Mouse (Mus musculus) layer of hippocampus, adult 2 months (tissue): ENCODE data around the gene Gpbp1. TPM values are rescaled to one million over a fixed set of nuclear protein-coding genes. Genes with fewer than 3 reads are reported as not detected.

ENCODE experiments used
- DNase-seq, 2 experiments: peaks; one replicate each; pipeline ENCODE4 v3.0.0; 2022; ENCODE audit warnings: low spot score in 2 of 2
- H3K27ac ChIP-seq: fragments of 200-600 bp; 2 replicates; pipeline ENCODE4 v1.8.1; 2022
- H3K4me3 ChIP-seq: fragments of 200-600 bp; 2 replicates; pipeline ENCODE4 v1.8.1; 2022; ENCODE audit warnings: mild to moderate bottlenecking
- CTCF ChIP-seq: fragments of 200-600 bp; conservative IDR thresholded peaks from 2 replicates; pipeline ENCODE4 v1.8.1; 2022; ENCODE audit warnings: antibody characterized with exemption, mild to moderate bottlenecking, moderate library complexity
- total RNA-seq, 2 experiments: library from RNA; stranded (reverse); gene quantifications; 2 replicates each; pipeline ENCODE4 v1.2.3; 2021

The Gpbp1 gene
- total RNA-seq, 2 experiments from 2014 or later = 93.4 to 95.9 TPM

GRCm38 (mm10) chr13:111508645-111509044 is 18.7 kb upstream of the Gpbp1 start:
- no peak for TF ChIP-seq CTCF
- DNase-seq = no peak
- Histone ChIP-seq H3K27ac (no peak overlapping the region), H3K4me3 (no peak overlapping the region)

GRCm38 (mm10) chr13:111494330-111495029 is 4.6 kb upstream of the Gpbp1 start:
- DNase-seq = no peak
- Histone ChIP-seq H3K27ac (no peak overlapping the region), H3K4me3 (no peak overlapping the region)
- no peak for TF ChIP-seq CTCF

- no peak for TF ChIP-seq CTCF
- no peak for DNase-seq
Observed at GRCm38 (mm10) chr13:111491046-111491756, 1.3 kb upstream of the Gpbp1 start.

GRCm38 (mm10) chr13:111489502-111489801 is 459 bp downstream of the Gpbp1 start:
- H3K4me3 ChIP-seq = peak overlapping the region; percentile 92
- DNase-seq = no peak
- peak overlapping the region; percentile 99 for H3K27ac ChIP-seq
- TF ChIP-seq CTCF = no peak

More at GRCm38 (mm10) chr13:111491046-111491756, 1.3 kb upstream of the Gpbp1 start:
- Histone ChIP-seq H3K4me3 (peak overlapping the region; percentile 53; the same call in 1 of the 2 replicates), H3K27ac (no peak overlapping the region)

GRCm38 (mm10) chr13:111488651-111489501 is 1.0 kb downstream of the Gpbp1 start:
- TF ChIP-seq CTCF = no peak
- peak overlapping the region; percentile 99 for H3K27ac ChIP-seq
- DNase-seq = peak; percentile 5 to 42
- H3K4me3 ChIP-seq = peak overlapping the region; percentile 92

- TF ChIP-seq CTCF = no peak
- H3K4me3 ChIP-seq = no peak overlapping the region
- DNase-seq = no peak
- H3K27ac ChIP-seq = no peak overlapping the region
Observed at GRCm38 (mm10) chr13:111477695-111478094, 12.2 kb downstream of the Gpbp1 start.

- DNase-seq = no peak
- H3K27ac ChIP-seq = no peak overlapping the region
- no peak for TF ChIP-seq CTCF
- H3K4me3 ChIP-seq = no peak overlapping the region
Observed at GRCm38 (mm10) chr13:111470562-111471237, 19.2 kb downstream of the Gpbp1 start.

- no peak for DNase-seq
- no peak for TF ChIP-seq CTCF
- Histone ChIP-seq H3K27ac (no peak overlapping the region), H3K4me3 (no peak overlapping the region)
Observed at GRCm38 (mm10) chr13:111467350-111467749, 22.6 kb downstream of the Gpbp1 start.

GRCm38 (mm10) chr13:111461424-111461823 is 28.5 kb downstream of the Gpbp1 start:
- peak; percentile 33 to 42 for DNase-seq
- TF ChIP-seq CTCF = peak; percentile 90
- no peak overlapping the region for H3K27ac ChIP-seq
- H3K4me3 ChIP-seq = no peak overlapping the region

- Histone ChIP-seq H3K27ac (no peak overlapping the region), H3K4me3 (no peak overlapping the region)
- no peak for TF ChIP-seq CTCF
- no peak for DNase-seq
Observed at GRCm38 (mm10) chr13:111456790-111457189, 33.1 kb downstream of the Gpbp1 start.

- TF ChIP-seq CTCF = no peak
- no peak overlapping the region for H3K4me3 ChIP-seq
- no peak for DNase-seq
- no peak overlapping the region for H3K27ac ChIP-seq
Observed at GRCm38 (mm10) chr13:111444325-111444724, 45.6 kb downstream of the Gpbp1 start.

- no peak overlapping the region for H3K27ac ChIP-seq
- no peak for TF ChIP-seq CTCF
- DNase-seq = no peak
- no peak overlapping the region for H3K4me3 ChIP-seq
Observed at GRCm38 (mm10) chr13:111431174-111431573, 58.7 kb downstream of the Gpbp1 start.
